Mouse (Mus musculus) MN1 (cell line): ENCODE measurements at regions not wholly inside any gene's neighbourhood (a gene's known extent, or its start where the extent isn't known, plus 50 kb on each side); places are given as distances from the start of the nearest gene placed in this dataset.
"Not testable (repeated sequence)": the region's sequence is repeated elsewhere in the genome, so short reads cannot be mapped to it uniquely, and the experiment has no call there.

Experiments used
- DNase-seq: peaks from one replicate; pipeline ENCODE4 v3.0.0-alpha.2; 2016; ENCODE audit warnings: low spot score

- DNase-seq, result not testable (repeated sequence)
These were observed 60.1 kb downstream of the Dynlt1b start for GRCm38 (mm10) chr17:6489926-6490564.

DNA sequence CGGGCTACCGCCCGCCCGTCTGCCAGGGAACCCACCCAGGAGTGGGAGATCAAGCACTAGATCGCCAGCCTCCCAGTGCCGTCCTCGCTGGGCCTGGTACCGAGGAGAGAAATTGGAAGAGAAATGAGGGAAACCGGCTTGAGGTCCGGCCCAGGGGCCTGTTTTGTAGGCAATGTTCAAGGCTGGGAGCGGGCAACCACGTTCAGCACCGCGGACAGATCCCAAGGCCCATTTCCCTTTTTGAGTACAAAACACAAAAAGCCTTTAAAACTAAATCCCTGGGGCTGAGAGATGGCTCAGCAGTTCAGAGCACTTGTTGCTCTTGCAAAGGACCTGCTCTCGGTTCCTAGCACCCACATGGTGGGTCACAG is 60.6 kb downstream of the Dynlt1b start:
- not testable (repeated sequence) for DNase-seq

- peak; percentile 88 for DNase-seq
These were observed 62.6 kb downstream of the Dynlt1b start for GRCm38 (mm10) chr17:6492501-6492900.

GRCm38 (mm10) chr17:6492950-6493349 is 63.0 kb downstream of the Dynlt1b start:
- DNase-seq, result peak; percentile 93

GRCm38 (mm10) chr17:6496491-6496890 is 66.6 kb downstream of the Dynlt1b start:
- not testable (repeated sequence) for DNase-seq

DNA sequence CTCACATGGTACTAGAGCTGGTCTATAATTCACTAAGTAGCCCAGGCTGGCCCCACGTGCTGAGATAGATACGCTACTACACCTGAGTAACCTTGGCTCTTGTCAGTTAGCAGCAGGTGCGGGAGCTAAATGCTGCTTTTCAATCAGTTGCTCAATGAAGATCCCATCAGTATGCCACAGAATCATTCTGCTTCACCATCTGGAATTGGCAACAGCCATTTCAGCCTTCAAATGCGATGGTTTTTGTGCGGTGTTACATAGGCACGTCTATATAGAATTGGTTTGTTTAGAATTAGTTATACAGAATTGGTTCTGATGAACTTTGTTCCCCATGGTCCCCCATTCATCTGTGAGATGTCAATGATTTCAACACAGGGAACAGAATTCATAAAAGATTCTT is 72.8 kb downstream of the Dynlt1b start:
- DNase-seq, result not testable (repeated sequence)

DNA sequence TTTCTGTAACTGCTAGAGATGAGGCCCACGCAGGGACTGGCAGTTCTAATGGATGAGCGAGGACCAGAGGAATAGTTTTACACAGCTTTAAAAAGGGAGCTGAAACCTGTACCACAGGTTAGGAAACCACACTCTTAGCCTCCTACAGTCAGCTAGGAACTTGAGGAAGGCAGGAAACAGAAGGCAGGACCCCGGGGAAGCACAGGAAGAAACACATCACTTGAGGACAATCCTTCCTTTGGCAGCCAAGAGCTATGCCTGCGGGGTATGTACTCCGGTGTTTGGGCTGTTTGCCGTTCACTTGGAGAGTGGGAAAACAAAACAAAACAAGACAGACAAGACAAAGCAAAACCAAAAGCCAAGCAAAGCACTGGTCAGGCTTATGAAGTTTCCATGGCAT is 76.0 kb downstream of the Dynlt1b start:
- not testable (repeated sequence) for DNase-seq

- DNase-seq, result not testable (repeated sequence)
These were observed 85.2 kb downstream of the Dynlt1b start for GRCm38 (mm10) chr17:6515128-6515527.

DNA sequence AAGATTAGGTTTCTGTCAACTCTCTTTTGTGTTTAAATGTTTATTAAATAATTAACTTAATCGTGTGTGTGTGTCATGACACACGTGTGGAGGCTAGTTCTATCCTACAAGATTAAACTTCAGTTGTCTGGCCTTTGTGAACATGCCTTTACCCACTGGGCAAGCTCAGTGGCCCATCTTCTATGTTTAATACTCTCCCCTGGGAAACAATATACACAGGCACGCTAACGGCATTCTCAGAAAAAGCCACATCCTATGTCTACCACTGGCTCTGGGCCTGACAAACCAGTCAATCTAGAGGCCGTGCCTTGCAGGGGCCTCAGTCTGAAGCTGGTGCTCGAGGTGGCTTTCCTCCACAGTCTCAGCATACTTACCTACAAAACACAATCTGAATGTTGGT is 82.4 kb upstream of the Dynlt1c start:
- not testable (repeated sequence) for DNase-seq

- not testable (repeated sequence) for DNase-seq
These were observed 81.5 kb upstream of the Dynlt1c start for GRCm38 (mm10) chr17:6520001-6520400.

GRCm38 (mm10) chr17:6520751-6521150 is 80.7 kb upstream of the Dynlt1c start:
- not testable (repeated sequence) for DNase-seq

GRCm38 (mm10) chr17:6522185-6522584 is 79.3 kb upstream of the Dynlt1c start:
- DNase-seq, result not testable (repeated sequence)

DNA sequence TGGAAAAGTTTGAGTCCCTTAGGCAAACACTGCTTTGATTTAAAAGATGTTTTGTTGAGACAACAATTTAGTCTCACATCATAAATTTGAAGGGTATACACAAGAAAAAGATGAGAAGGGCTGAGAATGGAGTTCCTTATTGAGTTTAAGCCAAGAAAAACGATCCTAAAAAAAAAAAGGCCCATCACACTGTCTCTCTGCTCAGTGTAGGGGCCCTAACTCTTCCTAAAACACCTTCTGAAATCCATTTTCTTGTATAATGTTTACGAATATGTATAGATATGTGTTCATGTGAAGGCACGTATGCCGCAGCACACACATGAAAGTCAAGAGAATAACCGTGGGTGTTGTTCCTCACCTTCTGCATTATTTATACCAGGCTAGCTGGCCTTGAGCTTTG is 62.7 kb upstream of the Dynlt1c start:
- not testable (repeated sequence) for DNase-seq

- DNase-seq, result not testable (repeated sequence)
These were observed 54.3 kb upstream of the Dynlt1c start for GRCm38 (mm10) chr17:6547064-6547760.

DNA sequence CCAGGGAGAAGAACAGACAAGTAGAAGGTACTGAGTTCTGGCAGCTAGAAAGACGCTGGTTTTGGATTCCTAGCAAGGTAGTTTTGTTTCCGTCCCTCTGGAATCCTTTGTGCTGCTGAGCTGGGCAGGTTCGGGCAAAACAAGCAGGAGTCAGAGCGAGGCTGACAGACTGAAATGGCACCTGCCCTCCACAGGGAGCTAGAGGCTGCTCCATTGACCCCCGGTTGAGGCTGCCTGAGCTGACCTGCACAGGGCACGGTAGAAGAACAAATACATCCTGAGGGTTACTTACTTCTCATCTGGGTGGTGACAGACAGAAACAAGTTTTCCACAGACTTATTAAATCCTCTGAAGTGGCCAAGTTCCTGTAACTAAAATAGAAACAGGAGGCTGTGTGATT is 53.5 kb upstream of the Dynlt1c start:
- not testable (repeated sequence) for DNase-seq
